Mouse (Mus musculus) left cerebral cortex, postnatal 25 days (tissue): ENCODE measurements around the gene Vmn2r85. TPM values are rescaled to one million over a fixed set of nuclear protein-coding genes. Genes with fewer than 3 reads are reported as not detected.

Source experiments
- total RNA-seq, 2 experiments: library from RNA; stranded (reverse); gene quantifications; 2 replicates each; pipeline ENCODE4 v1.2.3; 2021

Gene Vmn2r85
- total RNA-seq, 2 experiments from 2014 or later: 0.87 to 1.4 TPM

Other genes with a start within 250 kb of the Vmn2r85 start
- gene Olfr826, start 245.5 kb downstream of the Vmn2r85 start, total RNA-seq: not detected
- not detected for gene Olfr827, start 215.3 kb downstream of the Vmn2r85 start, total RNA-seq
- under 1 TPM; 0.23 to 0.25 TPM for gene Neurod4, start 149.5 kb downstream of the Vmn2r85 start, total RNA-seq
- 1 to 10 TPM; 2.2 to 2.4 TPM for gene Tespa1, start 106.8 kb downstream of the Vmn2r85 start, total RNA-seq
- under 1 TPM; 0.46 to 0.48 TPM for gene Vmn2r84, start 35.4 kb downstream of the Vmn2r85 start, total RNA-seq
- under 1 TPM; 0.25 to 0.60 TPM for gene Vmn2r86, start 26.3 kb upstream of the Vmn2r85 start, total RNA-seq
- 1 to 10 TPM; 1.2 to 1.8 TPM for gene Vmn2r87, start 67.7 kb upstream of the Vmn2r85 start, total RNA-seq